Comparison of ENCODE assay signal across 8 mouse cellular contexts in genomic region chr9:48893986-48894385, GRCm38 (mm10). TPM values are rescaled to one million over a fixed set of nuclear protein-coding genes. Genes with fewer than 3 reads are reported as not detected.
A peak's percentile ranks its signal among the peaks of the same experiment; 100 is the strongest.
DNase-seq lines count a peak whose midpoint lies in the region; ATAC-seq and TF ChIP-seq lines count a peak whose summit lies in the region.

No protein-coding gene starts in this region.

- H3K27me3 ChIP-seq in lung, postnatal 0 days (replicated peaks; ENCODE audit: insufficient read depth, low read length) = no peaks in the 10 kb centered on the region; the same call in 1 of the 2 replicates

- H3K4me3 ChIP-seq in ES-E14 (ENCODE audit: insufficient read depth in 1 of 2, low read depth in 1 of 2, low read length in 2 of 2, poor library complexity in 1 of 2, severe bottlenecking in 1 of 2) = no peak overlapping the region
- no peak overlapping the region for H3K4me3 ChIP-seq in cortical plate, adult 2 months (ENCODE audit: insufficient read depth, low read length)
- no peak overlapping the region for H3K4me3 ChIP-seq in lung, postnatal 0 days (ENCODE audit: low read depth, low read length)

- 32% methylated on average over 3 of the region's 3 CpGs for WGBS in lung, postnatal 0 days

- H3K9ac ChIP-seq in ES-E14 (ENCODE audit: insufficient read depth, low read depth, low read length, poor library complexity, severe bottlenecking) = no peak overlapping the region
- no peak overlapping the region for H3K9ac ChIP-seq in lung, postnatal 0 days (replicated peaks; ENCODE audit: low read depth)

- TF ChIP-seq POLR2A in cortical plate, adult 2 months (IDR thresholded peaks at IDR 0.05; ENCODE audit: extremely low read depth, insufficient read depth, low read length) = no peak

- no peak overlapping the region for H3K27ac ChIP-seq in ES-E14 (ENCODE audit: insufficient read depth, low read depth, low read length, poor library complexity, severe bottlenecking)
- no peak overlapping the region for H3K27ac ChIP-seq in cortical plate, adult 2 months (ENCODE audit: insufficient read depth, low read length)
- no peak overlapping the region for H3K27ac ChIP-seq in lung, postnatal 0 days (ENCODE audit: low read length)

- no peaks in the 10 kb centered on the region for H3K9me3 ChIP-seq in ES-E14 (ENCODE audit: control insufficient read depth, insufficient read depth, low read depth, low read length)
- no peaks in the 10 kb centered on the region for H3K9me3 ChIP-seq in lung, postnatal 0 days (ENCODE audit: low read length)

- in situ Hi-C loops in ES-E14 (cut with MboI; ENCODE audit: low sequenced_read_pairs in 2 of 2, unreplicated experiment in 2 of 2) = loop anchor here in 1 of 2 experiments (10.0 kb wide), 1 partner anchor 249 kb away; no protein-coding TSS in a partner anchor

- peak; percentile 83 for TF ChIP-seq CTCF in cortical plate, adult 2 months (IDR thresholded peaks at IDR 0.05; ENCODE audit: extremely low read depth, insufficient read depth, low read length)
- TF ChIP-seq CTCF in lung, postnatal 0 days (IDR thresholded peaks at IDR 0.05) = peak; percentile 87

- ATAC-seq in lung, postnatal 0 days = 0 out of 2 replicates have a peak, but pooled peaks have one; percentile 23

- no peak for TF ChIP-seq EP300 in lung, postnatal 0 days (IDR thresholded peaks at IDR 0.05)

- no peaks in the 10 kb centered on the region for H3K36me3 ChIP-seq in ES-E14 (ENCODE audit: control insufficient read depth, insufficient read depth, low read length, poor library complexity, severe bottlenecking)
- H3K36me3 ChIP-seq in lung, postnatal 0 days (ENCODE audit: insufficient read depth, low read length) = no peaks in the 10 kb centered on the region

- no peak overlapping the region for H3K4me2 ChIP-seq in lung, postnatal 0 days (replicated peaks; ENCODE audit: low read depth, low read length)

- peaks cover 4 to 18% of the 10 kb centered on the region in 2 experiments for H3K4me1 ChIP-seq in ES-E14 (ENCODE audit: control insufficient read depth in 2 of 2, insufficient read depth in 2 of 2, low read length in 2 of 2, poor library complexity in 1 of 2)
- H3K4me1 ChIP-seq in cortical plate, adult 2 months (ENCODE audit: control insufficient read depth, insufficient read depth, low read length) = no peaks in the 10 kb centered on the region
- H3K4me1 ChIP-seq in lung, postnatal 0 days (ENCODE audit: insufficient read depth, low read depth, low read length) = no peaks in the 10 kb centered on the region

- peak; percentile 78 for DNase-seq in ES-E14 (ENCODE audit: low read depth, low spot score)
- DNase-seq in adrenal gland, adult 2 months = peak; percentile 58
- DNase-seq in gastrocnemius, adult 8-10 months (ENCODE audit: low spot score in 2 of 2) = peak; percentile 41 to 42
- peak; percentile 83 for DNase-seq in layer of hippocampus, adult 11-12 months (ENCODE audit: low spot score)
- DNase-seq in lung, postnatal 0 days (ENCODE audit: low spot score) = peak; percentile 85
- DNase-seq in retina, postnatal 7 days (ENCODE audit: low read depth, low spot score) = peak; percentile 81
- peak; percentile 52 to 71 for DNase-seq in urinary bladder, postnatal 36 days (ENCODE audit: low spot score in 2 of 2)

TF ChIP-seq in ES-E14, 5 proteins besides CTCF, POLR2A, EP300 and RAD21:
- TF ChIP-seq CHD2 (IDR thresholded peaks at IDR 0.05; ENCODE audit: low read depth, low read length) = no peak
- no peak for TF ChIP-seq HCFC1 (IDR thresholded peaks at IDR 0.05; ENCODE audit: borderline replicate concordance, insufficient read depth, low read length)
- TF ChIP-seq ZC3H11A (IDR thresholded peaks at IDR 0.05; ENCODE audit: borderline replicate concordance, low read depth, low read length) = peak; percentile 71
- no peak for TF ChIP-seq MAFK (IDR thresholded peaks at IDR 0.05; ENCODE audit: insufficient read depth, low read depth, low read length)
- TF ChIP-seq ZNF384 (IDR thresholded peaks at IDR 0.05; ENCODE audit: low read depth, low read length) = no peak

RNA-seq across cellular contexts. Expression of gene Htr3a, which starts 16.9 kb away (rescaled TPM):
- total RNA-seq in ES-E14 (2012; rRNA removed) = 1.1 and 1.4 TPM in 2 replicates
- 1 to 10 TPM; 4.6 to 5.1 TPM for total RNA-seq in adrenal gland, adult 2 months (2021)
- 6.8 and 7.1 TPM in 2 replicates for polyA plus RNA-seq in adrenal gland, adult 2 months (2012; rRNA removed)
- 6.8 and 7.1 TPM in 2 replicates for polyA plus RNA-seq in cortical plate, adult 2 months (2012; rRNA removed)
- total RNA-seq in gastrocnemius, adult 8-10 months (2022) = not detected
- 0.07 and 0.11 TPM in 2 replicates for polyA plus RNA-seq in lung, postnatal 0 days (2015; fragmentation: Nextera tagmentation; extraction: Ambion mirVana)

RNA-seq across cellular contexts. Expression of gene Zbtb16, which starts 58.0 kb away (rescaled TPM):
- total RNA-seq in ES-E14 (2012; rRNA removed) = 0.26 and 0.36 TPM in 2 replicates
- 10 to 100 TPM; 25.6 to 73.3 TPM for total RNA-seq in adrenal gland, adult 2 months (2021)
- polyA plus RNA-seq in adrenal gland, adult 2 months (2012; rRNA removed) = 17.7 and 20.4 TPM in 2 replicates
- 22.0 and 34.9 TPM in 2 replicates for polyA plus RNA-seq in cortical plate, adult 2 months (2012; rRNA removed)
- 100 to 1,000 TPM; 106 to 199 (median 117) TPM for total RNA-seq in gastrocnemius, adult 8-10 months (2022)
- polyA plus RNA-seq in lung, postnatal 0 days (2015; fragmentation: Nextera tagmentation; extraction: Ambion mirVana) = 3.9 and 19.7 TPM in 2 replicates

Comparison
In these comparisons a context has a peak if more than half of its experiments do, and no peak if none do; other contexts are left out.
1. RNA of gene Zbtb16, which starts 58.0 kb away (total RNA-seq): 106 to 199 TPM in gastrocnemius, adult 8-10 months and 25.6 to 73.3 TPM in adrenal gland, adult 2 months; 0.26 to 0.36 TPM in ES-E14; every median in the first group is over 10 times any median in the second.
2. Peak in every context shown above with its lines, with median percentiles within 50 percentile points of each other: DNase-seq.